Mouse (Mus musculus): Measurements from ENCODE around the gene Armc10. TPM values are rescaled to one million over a fixed set of nuclear protein-coding genes. Genes with fewer than 3 reads are reported as not detected.
"Not testable (repeated sequence)": the region's sequence is repeated elsewhere in the genome, so short reads cannot be mapped to it uniquely, and the experiment has no call there.

Gene Armc10
- polyA plus RNA-seq, 1 experiment from 2014 or later = 66.9 TPM

GRCm38 (mm10) chr5:21699555-21699954, 53.9 kb downstream of the Armc10 start:
- not testable (repeated sequence) for H3K27ac ChIP-seq (replicated peaks); H3K36me3 ChIP-seq; H3K27me3 ChIP-seq (ENCODE audit: low read depth, poor library complexity, severe bottlenecking); H3K9me3 ChIP-seq (replicated peaks); DNase-seq (ENCODE audit: low spot score)
- 92% methylated on average over 3 of the region's 3 CpGs for WGBS
- Histone ChIP-seq H3K4me1 (peaks cover 21% of the 10 kb centered on the region), H3K4me3 (peak overlapping the region; percentile 72; the same call in 1 of the 2 replicates)

- 13% methylated on average over 10 of the region's 10 CpGs for WGBS
These were observed 54.7 kb downstream of the Armc10 start for GRCm38 (mm10) chr5:21700272-21700821.

GRCm38 (mm10) chr5:21700934-21701333, 55.3 kb downstream of the Armc10 start:
- no peak for DNase-seq (ENCODE audit: low spot score)
- Histone ChIP-seq H3K9me3 (replicated peaks) (no peaks in the 10 kb centered on the region), H3K4me1 (peaks cover 21% of the 10 kb centered on the region), H3K27ac (replicated peaks) (peak overlapping the region; percentile 99), H3K4me3 (peak overlapping the region; percentile 72), H3K36me3 (0 out of 2 replicates have a peak, but pooled peaks cover 4% of the 10 kb centered on the region), H3K27me3 (ENCODE audit: low read depth, poor library complexity, severe bottlenecking) (no peaks in the 10 kb centered on the region)
- WGBS = under 1% methylated on average over 22 of the region's 22 CpGs

More at GRCm38 (mm10) chr5:21700272-21700821, 54.7 kb downstream of the Armc10 start:
- no peak for DNase-seq (ENCODE audit: low spot score)
- H3K9me3 ChIP-seq (replicated peaks) = no peaks in the 10 kb centered on the region
- H3K27ac ChIP-seq (replicated peaks) = peak overlapping the region; percentile 99
- peak overlapping the region; percentile 72 for H3K4me3 ChIP-seq
- H3K4me1 ChIP-seq = peaks cover 21% of the 10 kb centered on the region
- no peaks in the 10 kb centered on the region for H3K27me3 ChIP-seq (ENCODE audit: low read depth, poor library complexity, severe bottlenecking)
- H3K36me3 ChIP-seq = 0 out of 2 replicates have a peak, but pooled peaks cover 4% of the 10 kb centered on the region

GRCm38 (mm10) chr5:21701351-21702008, 55.9 kb downstream of the Armc10 start, which contains the start of gene Napepld:
TSS of gene Napepld (minus strand) at chr5:21701396.
- Histone ChIP-seq H3K36me3 (0 out of 2 replicates have a peak, but pooled peaks cover 4% of the 10 kb centered on the region), H3K4me3 (peak within 1 kb of the TSS; percentile 72), H3K9me3 (replicated peaks) (no peaks in the 10 kb centered on the region), H3K27ac (replicated peaks) (peak within 1 kb of the TSS; percentile 99), H3K27me3 (ENCODE audit: low read depth, poor library complexity, severe bottlenecking) (no peaks in the 10 kb centered on the region), H3K4me1 (peaks cover 21% of the 10 kb centered on the region)
- WGBS = under 1% methylated on average over 58 of the region's 59 CpGs
- DNase-seq (ENCODE audit: low spot score) = peak; percentile 99

- H3K9me3 ChIP-seq (replicated peaks) = no peaks in the 10 kb centered on the region
- 0 out of 2 replicates have a peak, but pooled peaks cover 4% of the 10 kb centered on the region for H3K36me3 ChIP-seq
- peak overlapping the region; percentile 72 for H3K4me3 ChIP-seq
- 61% methylated on average over 2 of the region's 2 CpGs for WGBS
- no peak for DNase-seq (ENCODE audit: low spot score)
- peaks cover 21% of the 10 kb centered on the region for H3K4me1 ChIP-seq
- no peaks in the 10 kb centered on the region for H3K27me3 ChIP-seq (ENCODE audit: low read depth, poor library complexity, severe bottlenecking)
- peak overlapping the region; percentile 99 for H3K27ac ChIP-seq (replicated peaks)
These were observed 56.4 kb downstream of the Armc10 start for GRCm38 (mm10) chr5:21702009-21702364.

GRCm38 (mm10) chr5:21702873-21703475, 57.4 kb downstream of the Armc10 start:
- WGBS = 85% methylated on average over 6 of the region's 6 CpGs
- H3K4me1 ChIP-seq = peaks cover 19% of the 10 kb centered on the region
- no peak for DNase-seq (ENCODE audit: low spot score)
- H3K9me3 ChIP-seq (replicated peaks) = no peaks in the 10 kb centered on the region
- no peak overlapping the region for H3K4me3 ChIP-seq
- no peak overlapping the region for H3K27ac ChIP-seq (replicated peaks)
- no peaks in the 10 kb centered on the region for H3K27me3 ChIP-seq (ENCODE audit: low read depth, poor library complexity, severe bottlenecking)
- H3K36me3 ChIP-seq = 0 out of 2 replicates have a peak, but pooled peaks cover 4% of the 10 kb centered on the region

GRCm38 (mm10) chr5:21703708-21704107, 58.1 kb downstream of the Armc10 start:
- Histone ChIP-seq H3K4me1 (peaks cover 19% of the 10 kb centered on the region), H3K27me3 (ENCODE audit: low read depth, poor library complexity, severe bottlenecking) (no peaks in the 10 kb centered on the region), H3K36me3 (0 out of 2 replicates have a peak, but pooled peaks cover 1% of the 10 kb centered on the region), H3K9me3 (replicated peaks) (no peaks in the 10 kb centered on the region), H3K27ac (replicated peaks) (no peak overlapping the region), H3K4me3 (no peak overlapping the region)
- WGBS = 88% methylated on average over 3 of the region's 3 CpGs
- DNase-seq (ENCODE audit: low spot score) = no peak

- Histone ChIP-seq H3K27me3 (ENCODE audit: low read depth, poor library complexity, severe bottlenecking) (no peaks in the 10 kb centered on the region), H3K4me3 (no peak overlapping the region), H3K27ac (replicated peaks) (no peak overlapping the region), H3K9me3 (replicated peaks) (no peaks in the 10 kb centered on the region), H3K4me1 (peaks cover 9% of the 10 kb centered on the region; the same call in 1 of the 2 replicates), H3K36me3 (no peaks in the 10 kb centered on the region)
- 87% methylated on average over 4 of the region's 4 CpGs for WGBS
- DNase-seq (ENCODE audit: low spot score) = no peak
These were observed 60.9 kb downstream of the Armc10 start for GRCm38 (mm10) chr5:21706546-21706945.

- H3K27ac ChIP-seq (replicated peaks); H3K4me3 ChIP-seq; DNase-seq (ENCODE audit: low spot score); H3K36me3 ChIP-seq; H3K9me3 ChIP-seq (replicated peaks); H3K4me1 ChIP-seq; H3K27me3 ChIP-seq (ENCODE audit: low read depth, poor library complexity, severe bottlenecking): not testable (repeated sequence)
- 86% methylated on average over 8 of the region's 8 CpGs for WGBS
These were observed 62.4 kb downstream of the Armc10 start for GRCm38 (mm10) chr5:21708011-21708410.

Other genes starting within 250 kb of the Armc10 start
- 0.12 TPM in 1 of 2 replicates, not detected in the other for gene Ccdc146, start 221.1 kb upstream of the Armc10 start, polyA plus RNA-seq (2016; fragmentation: Nextera tagmentation; extraction: Ambion mirVana)
- 4.9 and 5.8 TPM in 2 replicates for gene Fam185a, start 220.9 kb upstream of the Armc10 start, polyA plus RNA-seq (2016; fragmentation: Nextera tagmentation; extraction: Ambion mirVana)
- 5.6 and 10.6 TPM in 2 replicates for gene Lrrc17, start 102.3 kb upstream of the Armc10 start, polyA plus RNA-seq (2016; fragmentation: Nextera tagmentation; extraction: Ambion mirVana)
- 0.15 and 0.48 TPM in 2 replicates for gene Fbxl13, start 179 bp upstream of the Armc10 start, polyA plus RNA-seq (2016; fragmentation: Nextera tagmentation; extraction: Ambion mirVana)
- 10.4 and 14.8 TPM in 2 replicates for gene Napepld, start 55.6 kb downstream of the Armc10 start, polyA plus RNA-seq (2016; fragmentation: Nextera tagmentation; extraction: Ambion mirVana)
- 87.0 and 88.6 TPM in 2 replicates for gene Pmpcb, start 91.3 kb downstream of the Armc10 start, polyA plus RNA-seq (2016; fragmentation: Nextera tagmentation; extraction: Ambion mirVana)
- 89.0 and 100 TPM in 2 replicates for gene Dnajc2, start 139.4 kb downstream of the Armc10 start, polyA plus RNA-seq (2016; fragmentation: Nextera tagmentation; extraction: Ambion mirVana)
- gene Psmc2, start 139.5 kb downstream of the Armc10 start, polyA plus RNA-seq (2016; fragmentation: Nextera tagmentation; extraction: Ambion mirVana) = 247 and 261 TPM in 2 replicates
- gene Slc26a5, start 219.8 kb downstream of the Armc10 start, polyA plus RNA-seq (2016; fragmentation: Nextera tagmentation; extraction: Ambion mirVana) = 0.05 TPM in 1 of 2 replicates, not detected in the other

All from midbrain, embryonic 10.5 days (tissue).